In genomic region chr15:78449131-78449530, GRCm38 (mm10) we compare ENCODE assay signal across 14 mouse cellular contexts. TPM values are rescaled to one million over a fixed set of nuclear protein-coding genes. Genes with fewer than 3 reads are reported as not detected.
DNase-seq lines count a peak whose midpoint lies in the region; ATAC-seq and TF ChIP-seq lines count a peak whose summit lies in the region.
"Had no signal": no experiment of that assay in that cellular context is flagged by ENCODE, and none has a peak within 500 bp of the region (broad histone marks: within the 10 kb centered on the region; RNA-seq: fewer than 3 reads in every experiment).

No protein-coding gene starts in this region.

- peak overlapping the region; percentile 83 for H3K27ac ChIP-seq in forebrain, embryonic 10.5 days
- no peak overlapping the region for H3K27ac ChIP-seq in forebrain, postnatal 0 days (ENCODE audit: low read depth, low read length)
- 0 out of 2 replicates have a peak overlapping the region, but pooled peaks have one; percentile 33 for H3K27ac ChIP-seq in neural tube, embryonic 15.5 days (replicated peaks)
- H3K27ac ChIP-seq: midbrain, embryonic 15.5 days had no signal

- no peak for TF ChIP-seq CTCF in forebrain, postnatal 0 days (IDR thresholded peaks at IDR 0.05; ENCODE audit: low read depth)
- no peak for TF ChIP-seq CTCF in lung, adult 2 months (IDR thresholded peaks at IDR 0.05; ENCODE audit: insufficient read depth, low read length)

- H3K4me1 ChIP-seq in forebrain, embryonic 10.5 days = peaks cover 39% of the 10 kb centered on the region
- H3K4me1 ChIP-seq in forebrain, postnatal 0 days (ENCODE audit: insufficient read depth) = no peaks in the 10 kb centered on the region
- H3K4me1 ChIP-seq in lung, adult 2 months (ENCODE audit: control insufficient read depth, insufficient read depth, low read length) = no peaks in the 10 kb centered on the region; the same call in none of the 2 replicates
- peaks cover 22% of the 10 kb centered on the region for H3K4me1 ChIP-seq in neural tube, embryonic 15.5 days

- no peak overlapping the region for H3K9ac ChIP-seq in forebrain, postnatal 0 days
- no peak overlapping the region for H3K9ac ChIP-seq in neural tube, embryonic 15.5 days (replicated peaks)
- H3K9ac ChIP-seq: hindbrain, embryonic 13.5 days; midbrain, embryonic 15.5 days had no signal

- ATAC-seq in forebrain, postnatal 0 days = no peak
- ATAC-seq in neural tube, embryonic 15.5 days (ENCODE audit: low FRiP score) = no peak
- ATAC-seq: midbrain, embryonic 15.5 days had no signal

- no peak overlapping the region for H3K4me2 ChIP-seq in forebrain, postnatal 0 days (ENCODE audit: low read depth)
- no peak overlapping the region for H3K4me2 ChIP-seq in neural tube, embryonic 15.5 days
- H3K4me2 ChIP-seq: hindbrain, embryonic 13.5 days had no signal

- H3K36me3 ChIP-seq in forebrain, embryonic 10.5 days (replicated peaks) = no peaks in the 10 kb centered on the region
- no peaks in the 10 kb centered on the region for H3K36me3 ChIP-seq in forebrain, postnatal 0 days (ENCODE audit: insufficient read depth)
- no peaks in the 10 kb centered on the region for H3K36me3 ChIP-seq in neural tube, embryonic 15.5 days
- H3K36me3 ChIP-seq: hindbrain, embryonic 13.5 days; midbrain, embryonic 15.5 days had no signal

- WGBS in forebrain, embryonic 10.5 days = 72% methylated on average over 6 of the region's 6 CpGs
- 77% methylated on average over 6 of the region's 6 CpGs for WGBS in forebrain, postnatal 0 days
- WGBS in lung, adult 2 months = 52% methylated on average over 6 of the region's 6 CpGs
- WGBS in neural tube, embryonic 15.5 days = 84% methylated on average over 6 of the region's 6 CpGs

- DNase-seq in forebrain, embryonic 10.5 days (ENCODE audit: extremely low spot score, low spot score) = no peak
- no peak for DNase-seq in forebrain, postnatal 0 days
- DNase-seq in lung, postnatal 25 days (ENCODE audit: low spot score) = peak; percentile 17
- no peak for DNase-seq in lung, adult 2 months
- DNase-seq in kidney, postnatal 25 days = peak; percentile 27 to 35
- no peak for DNase-seq in cerebellum, postnatal 14 days
- DNase-seq in thymus, postnatal 4 days = no peak
- DNase-seq: cerebellum, adult 9-11 months; right cerebral cortex, postnatal 4 days had no signal

- no peaks in the 10 kb centered on the region for H3K9me3 ChIP-seq in forebrain, embryonic 10.5 days
- H3K9me3 ChIP-seq in forebrain, postnatal 0 days (ENCODE audit: low read length) = no peaks in the 10 kb centered on the region
- no peaks in the 10 kb centered on the region for H3K9me3 ChIP-seq in neural tube, embryonic 15.5 days (replicated peaks)
- H3K9me3 ChIP-seq: hindbrain, embryonic 13.5 days; midbrain, embryonic 15.5 days had no signal

- no peak for TF ChIP-seq POLR2A in lung, adult 2 months (IDR thresholded peaks at IDR 0.05; ENCODE audit: borderline replicate concordance, extremely low read depth, low read depth, low read length)

- H3K27me3 ChIP-seq in forebrain, embryonic 10.5 days (ENCODE audit: poor library complexity, severe bottlenecking) = no peaks in the 10 kb centered on the region
- no peaks in the 10 kb centered on the region for H3K27me3 ChIP-seq in forebrain, postnatal 0 days (ENCODE audit: insufficient read depth, low read length)
- no peaks in the 10 kb centered on the region for H3K27me3 ChIP-seq in neural tube, embryonic 15.5 days (replicated peaks)
- H3K27me3 ChIP-seq: hindbrain, embryonic 13.5 days; midbrain, embryonic 15.5 days had no signal

- no peak overlapping the region for H3K4me3 ChIP-seq in forebrain, embryonic 10.5 days
- no peak overlapping the region for H3K4me3 ChIP-seq in forebrain, postnatal 0 days (ENCODE audit: low read depth, low read length)
- no peak overlapping the region for H3K4me3 ChIP-seq in lung, adult 2 months (replicated peaks; ENCODE audit: extremely low read depth, low read depth, low read length)
- no peak overlapping the region for H3K4me3 ChIP-seq in neural tube, embryonic 15.5 days (replicated peaks)
- H3K4me3 ChIP-seq: hindbrain, embryonic 13.5 days; midbrain, embryonic 15.5 days had no signal

RNA-seq across cellular contexts. Expression of gene Tmprss6, which starts 19.3 kb away (rescaled TPM):
- polyA plus RNA-seq in forebrain, embryonic 10.5 days (2016; fragmentation: Nextera tagmentation; extraction: Ambion mirVana) = 0.30 and 0.39 TPM in 2 replicates
- total RNA-seq in forebrain, postnatal 0 days (2014; rRNA removed) = 0.19 TPM in 1 of 2 replicates, not detected in the other
- 0.07 and 0.08 TPM in 2 replicates for polyA plus RNA-seq in forebrain, postnatal 0 days (2015; fragmentation: Nextera tagmentation; extraction: Ambion mirVana)
- 0.33 and 1.2 TPM in 2 replicates for polyA plus RNA-seq in lung, adult 2 months (2012; rRNA removed)
- polyA plus RNA-seq in neural tube, embryonic 15.5 days (2015; fragmentation: Nextera tagmentation; extraction: Ambion mirVana) = 0.05 and 0.69 TPM in 2 replicates
- total RNA-seq: left cerebral cortex, postnatal 10 days had no signal

RNA-seq across cellular contexts. Expression of gene Kctd17, which starts 20.8 kb away (rescaled TPM):
- polyA plus RNA-seq in forebrain, embryonic 10.5 days (2016; fragmentation: Nextera tagmentation; extraction: Ambion mirVana) = 56.8 and 57.1 TPM in 2 replicates
- 148 and 153 TPM in 2 replicates for total RNA-seq in forebrain, postnatal 0 days (2014; rRNA removed)
- 146 and 152 TPM in 2 replicates for polyA plus RNA-seq in forebrain, postnatal 0 days (2015; fragmentation: Nextera tagmentation; extraction: Ambion mirVana)
- 114 and 128 TPM in 2 replicates for polyA plus RNA-seq in lung, adult 2 months (2012; rRNA removed)
- polyA plus RNA-seq in neural tube, embryonic 15.5 days (2015; fragmentation: Nextera tagmentation; extraction: Ambion mirVana) = 141 and 158 TPM in 2 replicates

RNA-seq across cellular contexts. Expression of gene Mpst, which starts 42.9 kb away (rescaled TPM):
- 0.90 and 2.0 TPM in 2 replicates for polyA plus RNA-seq in forebrain, embryonic 10.5 days (2016; fragmentation: Nextera tagmentation; extraction: Ambion mirVana)
- total RNA-seq in forebrain, postnatal 0 days (2014; rRNA removed) = 85.9 and 92.5 TPM in 2 replicates
- 3.3 and 3.5 TPM in 2 replicates for polyA plus RNA-seq in forebrain, postnatal 0 days (2015; fragmentation: Nextera tagmentation; extraction: Ambion mirVana)
- 136 and 145 TPM in 2 replicates for polyA plus RNA-seq in lung, adult 2 months (2012; rRNA removed)
- polyA plus RNA-seq in neural tube, embryonic 15.5 days (2015; fragmentation: Nextera tagmentation; extraction: Ambion mirVana) = 3.2 and 3.8 TPM in 2 replicates

RNA-seq across cellular contexts. Expression of gene Tst, which starts 43.4 kb away (rescaled TPM):
- polyA plus RNA-seq in forebrain, embryonic 10.5 days (2016; fragmentation: Nextera tagmentation; extraction: Ambion mirVana) = 11.8 and 11.9 TPM in 2 replicates
- 36.6 and 37.7 TPM in 2 replicates for total RNA-seq in forebrain, postnatal 0 days (2014; rRNA removed)
- polyA plus RNA-seq in forebrain, postnatal 0 days (2015; fragmentation: Nextera tagmentation; extraction: Ambion mirVana) = 37.3 and 40.1 TPM in 2 replicates
- 122 and 136 TPM in 2 replicates for polyA plus RNA-seq in lung, adult 2 months (2012; rRNA removed)
- 16.9 and 37.0 TPM in 2 replicates for polyA plus RNA-seq in neural tube, embryonic 15.5 days (2015; fragmentation: Nextera tagmentation; extraction: Ambion mirVana)

RNA-seq across cellular contexts. Expression of gene Il2rb, which starts 45.9 kb away (rescaled TPM):
- polyA plus RNA-seq in forebrain, embryonic 10.5 days (2016; fragmentation: Nextera tagmentation; extraction: Ambion mirVana) = not detected in 2 replicates
- 0.14 TPM in 1 of 2 replicates, not detected in the other for total RNA-seq in forebrain, postnatal 0 days (2014; rRNA removed)
- polyA plus RNA-seq in forebrain, postnatal 0 days (2015; fragmentation: Nextera tagmentation; extraction: Ambion mirVana) = 0.03 and 0.22 TPM in 2 replicates
- 11.0 and 12.8 TPM in 2 replicates for polyA plus RNA-seq in lung, adult 2 months (2012; rRNA removed)
- polyA plus RNA-seq in neural tube, embryonic 15.5 days (2015; fragmentation: Nextera tagmentation; extraction: Ambion mirVana) = 0.12 and 2.8 TPM in 2 replicates
- polyA plus RNA-seq: forebrain, embryonic 14.5 days had no signal

Comparison
In these comparisons a context has a peak if more than half of its experiments do, and no peak if none do; other contexts are left out.
1. DNase-seq: peak in lung, postnatal 25 days (single experiment) and kidney, postnatal 25 days (2 of 2); none in forebrain, embryonic 10.5 days (single experiment), forebrain, postnatal 0 days (single experiment), lung, adult 2 months (single experiment), cerebellum, postnatal 14 days (0 of 2) and thymus, postnatal 4 days (single experiment).
2. RNA of gene Mpst, which starts 42.9 kb away (polyA plus RNA-seq): 136 to 145 TPM in lung, adult 2 months; 3.3 to 3.5 TPM in forebrain, postnatal 0 days, 3.2 to 3.8 TPM in neural tube, embryonic 15.5 days and 0.90 to 2.0 TPM in forebrain, embryonic 10.5 days; every median in the first group is over 10 times any median in the second.